Mouse (Mus musculus) hindbrain, embryonic 16.5 days (tissue): Measurements from ENCODE around the gene Gtf3c2. TPM values are rescaled to one million over a fixed set of nuclear protein-coding genes. Genes with fewer than 3 reads are reported as not detected.

Experiments
- ATAC-seq: fragments of 200-750 bp; cut with Nextera tagmentation; 2 replicates; pipeline ENCODE4 v1.8.0; 2017; ENCODE audit warnings: moderate TSS enrichment, moderate library complexity
- H3K27ac ChIP-seq: fragments of 300-500 bp; sonication (generic); 2 replicates; pipeline ENCODE4 v1.5.1; 2014; ENCODE audit warnings: low read depth, mild to moderate bottlenecking, control low read depth, low read length, moderate library complexity
- H3K27me3 ChIP-seq: fragments of 300-500 bp; sonication (generic); replicated peaks from 2 replicates; pipeline ENCODE4 v1.6.1; 2014; ENCODE audit warnings: low read length; ENCODE audit not compliant: control insufficient read depth, insufficient read depth
- H3K36me3 ChIP-seq: fragments of 300-500 bp; sonication (generic); 2 replicates; pipeline ENCODE4 v1.6.1; 2014; ENCODE audit warnings: mild to moderate bottlenecking, low read length, moderate library complexity, mixed read lengths; ENCODE audit not compliant: control insufficient read depth, insufficient read depth
- H3K4me1 ChIP-seq: fragments of 300-500 bp; sonication (generic); 2 replicates; pipeline ENCODE4 v1.6.1; 2014; ENCODE audit warnings: low read depth, low read length; ENCODE audit not compliant: control insufficient read depth, insufficient read depth
- H3K4me2 ChIP-seq: fragments of 300-500 bp; sonication (generic); 2 replicates; pipeline ENCODE4 v1.6.1; 2014; ENCODE audit warnings: mild to moderate bottlenecking, low read length, control low read depth, moderate library complexity
- H3K4me3 ChIP-seq: fragments of 300-500 bp; sonication (generic); 2 replicates; pipeline ENCODE4 v1.5.1; 2014; ENCODE audit warnings: mild to moderate bottlenecking, low read length, control low read depth, moderate library complexity
- H3K9ac ChIP-seq: fragments of 300-500 bp; sonication (generic); 2 replicates; pipeline ENCODE4 v1.6.1; 2014; ENCODE audit warnings: low read depth, mild to moderate bottlenecking, control low read depth, low read length, moderate library complexity
- H3K9me3 ChIP-seq: fragments of 300-500 bp; sonication (generic); 2 replicates; pipeline ENCODE4 v1.6.1; 2014; ENCODE audit warnings: mild to moderate bottlenecking, low read length, moderate library complexity; ENCODE audit not compliant: control insufficient read depth
- WGBS: fragments of 180-500 bp; shearing (Covaris S2); extraction: QIAGEN DNeasy Blood & Tissue Kit; methylation state at CpG from one replicate; pipeline ENCODE4 v1.1.7; 2014; 5-methylcytosine and 5-hydroxymethylcytosine counted together
- polyA plus RNA-seq: library from polyadenylated mRNA; unstranded; fragments of >200 nt; fragmentation: Nextera tagmentation; extraction: Ambion mirVana; gene quantifications from 2 replicates; pipeline ENCODE4 v1.2.1, GENCODE M21; 2015

The Gtf3c2 gene
- polyA plus RNA-seq, 1 experiment from 2014 or later: 51.6 TPM

- no peak overlapping the region for H3K4me2 ChIP-seq
- H3K9me3 ChIP-seq: peaks cover 5% of the 10 kb centered on the region; the same call in 1 of the 2 replicates
- no peak overlapping the region for H3K4me3 ChIP-seq
- H3K9ac ChIP-seq: no peak overlapping the region
- peaks cover 62% of the 10 kb centered on the region for H3K36me3 ChIP-seq
- no peaks in the 10 kb centered on the region for H3K27me3 ChIP-seq
- no peak for ATAC-seq
- H3K4me1 ChIP-seq: peaks cover 20% of the 10 kb centered on the region
- H3K27ac ChIP-seq: no peak overlapping the region
- 92% methylated on average over 19 of the region's 19 CpGs for WGBS
Measured at GRCm38 (mm10) chr5:31199321-31199892, 19.5 kb upstream of the Gtf3c2 start.

- H3K9me3 ChIP-seq: peaks cover 5% of the 10 kb centered on the region; the same call in 1 of the 2 replicates
- no peak overlapping the region for H3K9ac ChIP-seq
- no peak for ATAC-seq
- H3K4me2 ChIP-seq: no peak overlapping the region
- WGBS: 80% methylated on average over 5 of the region's 5 CpGs
- H3K36me3 ChIP-seq: peaks cover 57% of the 10 kb centered on the region
- peaks cover 26% of the 10 kb centered on the region for H3K4me1 ChIP-seq
- no peak overlapping the region for H3K27ac ChIP-seq
- H3K4me3 ChIP-seq: no peak overlapping the region
- no peaks in the 10 kb centered on the region for H3K27me3 ChIP-seq
Measured at GRCm38 (mm10) chr5:31198616-31199320, 18.8 kb upstream of the Gtf3c2 start.

- no peak overlapping the region for H3K9ac ChIP-seq
- H3K4me1 ChIP-seq: peaks cover 27% of the 10 kb centered on the region
- H3K9me3 ChIP-seq: peaks cover 5% of the 10 kb centered on the region; the same call in 1 of the 2 replicates
- H3K27me3 ChIP-seq: no peaks in the 10 kb centered on the region
- no peak for ATAC-seq
- WGBS: 83% methylated on average over 9 of the region's 9 CpGs
- no peak overlapping the region for H3K4me3 ChIP-seq
- H3K27ac ChIP-seq: no peak overlapping the region
- no peak overlapping the region for H3K4me2 ChIP-seq
- H3K36me3 ChIP-seq: peaks cover 51% of the 10 kb centered on the region
Measured at GRCm38 (mm10) chr5:31198170-31198569, 18.2 kb upstream of the Gtf3c2 start.

GRCm38 (mm10) chr5:31197072-31197471, 17.1 kb upstream of the Gtf3c2 start:
- ATAC-seq: no peak
- H3K27me3 ChIP-seq: no peaks in the 10 kb centered on the region
- WGBS: 97% methylated on average over 12 of the region's 12 CpGs
- H3K4me1 ChIP-seq: peaks cover 22% of the 10 kb centered on the region
- H3K9me3 ChIP-seq: peaks cover 5% of the 10 kb centered on the region; the same call in 1 of the 2 replicates
- H3K4me2 ChIP-seq: no peak overlapping the region
- no peak overlapping the region for H3K9ac ChIP-seq
- no peak overlapping the region for H3K27ac ChIP-seq
- H3K4me3 ChIP-seq: no peak overlapping the region
- peaks cover 47% of the 10 kb centered on the region for H3K36me3 ChIP-seq

DNA sequence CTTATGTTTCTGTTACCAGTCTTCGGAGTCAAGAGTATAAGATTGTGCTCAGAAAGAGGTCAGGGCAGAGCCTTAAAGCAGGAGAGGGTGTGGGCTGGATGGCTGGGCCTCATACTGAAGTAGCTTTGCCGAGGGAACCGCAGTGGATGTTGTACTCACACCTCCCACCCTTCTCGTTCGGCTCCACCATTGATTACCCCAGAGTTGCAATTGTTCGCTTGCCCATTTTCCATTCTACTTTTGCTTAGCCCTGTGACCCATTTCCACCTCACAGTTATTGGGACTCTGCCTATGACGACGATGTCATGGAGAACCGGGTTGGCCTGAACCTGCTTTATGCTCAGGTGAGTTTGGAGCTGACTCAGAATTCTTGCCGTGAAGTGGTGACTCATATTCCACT, 16.3 kb upstream of the Gtf3c2 start:
- Histone ChIP-seq H3K9me3 (peaks cover 5% of the 10 kb centered on the region; the same call in 1 of the 2 replicates), H3K4me3 (no peak overlapping the region), H3K9ac (no peak overlapping the region), H3K36me3 (peaks cover 47% of the 10 kb centered on the region), H3K4me1 (peaks cover 27% of the 10 kb centered on the region), H3K27me3 (no peaks in the 10 kb centered on the region), H3K27ac (no peak overlapping the region), H3K4me2 (no peak overlapping the region)
- no peak for ATAC-seq
- 96% methylated on average over 10 of the region's 10 CpGs for WGBS

DNA sequence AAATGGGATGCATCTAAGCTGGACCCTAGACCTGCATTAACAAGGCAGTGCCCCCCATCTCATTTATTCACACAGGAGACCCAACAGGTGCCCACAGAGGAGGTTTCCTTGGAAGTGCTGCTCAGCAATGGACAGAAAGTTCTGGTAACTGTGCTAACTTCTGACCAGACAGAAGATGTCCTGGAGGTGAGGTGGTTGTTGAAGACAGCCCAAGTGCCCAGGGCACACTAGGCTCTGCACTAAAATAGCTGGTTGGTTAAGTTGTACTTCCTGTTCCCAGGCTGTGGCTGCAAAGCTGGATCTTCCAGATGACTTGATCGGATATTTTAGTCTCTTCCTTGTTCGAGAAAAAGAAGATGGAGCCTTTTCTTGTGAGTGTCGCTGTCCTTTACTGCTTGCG, 15.7 kb upstream of the Gtf3c2 start:
- Histone ChIP-seq H3K27ac (no peak overlapping the region), H3K4me1 (peaks cover 23% of the 10 kb centered on the region), H3K4me2 (no peak overlapping the region), H3K27me3 (no peaks in the 10 kb centered on the region), H3K9me3 (peaks cover 5% of the 10 kb centered on the region; the same call in 1 of the 2 replicates), H3K4me3 (no peak overlapping the region), H3K9ac (no peak overlapping the region), H3K36me3 (peaks cover 49% of the 10 kb centered on the region)
- no peak for ATAC-seq
- 97% methylated on average over 4 of the region's 4 CpGs for WGBS

- Histone ChIP-seq H3K9me3 (no peaks in the 10 kb centered on the region), H3K9ac (no peak overlapping the region), H3K27ac (no peak overlapping the region), H3K36me3 (peaks cover 54% of the 10 kb centered on the region), H3K4me1 (peaks cover 20% of the 10 kb centered on the region), H3K4me3 (no peak overlapping the region), H3K4me2 (peak overlapping the region; percentile 79), H3K27me3 (no peaks in the 10 kb centered on the region)
- 93% methylated on average over 16 of the region's 16 CpGs for WGBS
- ATAC-seq: no peak
Measured at GRCm38 (mm10) chr5:31194486-31195485, 14.8 kb upstream of the Gtf3c2 start.

DNA sequence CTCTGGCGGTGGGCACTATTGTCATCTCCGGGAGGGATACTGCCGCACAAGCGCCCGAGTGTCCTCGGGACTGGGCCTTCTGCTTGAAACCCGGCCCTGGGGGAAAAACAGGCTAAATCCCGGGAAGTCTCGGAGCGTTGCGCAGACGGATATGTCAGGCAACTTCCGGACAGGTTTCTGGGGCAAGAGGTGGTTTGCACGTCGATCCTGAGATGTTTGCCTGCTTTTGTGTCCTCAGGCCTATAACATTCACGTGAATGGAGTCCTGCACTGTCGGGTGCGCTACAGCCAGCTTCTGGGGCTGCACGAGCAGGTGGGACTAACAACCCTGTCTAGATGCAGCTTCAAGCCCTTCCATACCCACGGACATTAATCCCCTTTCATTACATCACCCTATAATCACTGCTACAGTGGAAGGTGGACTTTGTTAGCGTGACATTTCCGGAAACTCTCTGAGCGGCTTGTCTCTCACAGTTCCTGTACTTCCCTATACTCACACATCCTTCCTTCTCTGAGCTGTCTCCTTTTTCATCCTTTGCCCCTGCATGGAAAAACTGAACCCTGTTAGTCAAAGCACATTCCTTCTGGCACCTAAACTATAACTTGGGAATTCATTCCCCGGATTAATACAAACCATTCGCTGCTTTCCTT, 13.8 kb upstream of the Gtf3c2 start:
- peaks cover 49% of the 10 kb centered on the region for H3K36me3 ChIP-seq
- H3K27ac ChIP-seq: peak overlapping the region; percentile 88
- WGBS: 15% methylated on average over 25 of the region's 25 CpGs
- no peak for ATAC-seq
- peak overlapping the region; percentile 90 for H3K9ac ChIP-seq
- peak overlapping the region; percentile 79 for H3K4me2 ChIP-seq
- H3K9me3 ChIP-seq: no peaks in the 10 kb centered on the region
- H3K4me3 ChIP-seq: peak overlapping the region; percentile 86
- peaks cover 20% of the 10 kb centered on the region for H3K4me1 ChIP-seq
- H3K27me3 ChIP-seq: no peaks in the 10 kb centered on the region
